Mouse (Mus musculus) kidney, postnatal 0 days (tissue): ENCODE results near the gene Psmc5. TPM values are rescaled to one million over a fixed set of nuclear protein-coding genes. Genes with fewer than 3 reads are reported as not detected.

Experiments used
- ATAC-seq: fragments of 200-750 bp; cut with Nextera tagmentation; replicated peaks from 2 replicates; pipeline ENCODE4 v1.8.0; 2017; ENCODE audit warnings: low read depth, moderate number of reproducible peaks, moderate TSS enrichment, moderate library complexity; ENCODE audit not compliant: low FRiP score
- DNase-seq: peaks from one replicate; pipeline ENCODE4 v3.0.0-alpha.2; 2016; ENCODE audit warnings: low spot score
- H3K27ac ChIP-seq: fragments of 300-500 bp; sonication (generic); 2 replicates; pipeline ENCODE4 v1.5.1; 2014; ENCODE audit warnings: mild to moderate bottlenecking
- H3K27me3 ChIP-seq: fragments of 300-500 bp; sonication (generic); 2 replicates; pipeline ENCODE4 v1.6.1; 2014; ENCODE audit warnings: low read length, mixed read lengths; ENCODE audit not compliant: insufficient read depth
- H3K36me3 ChIP-seq: fragments of 300-500 bp; sonication (generic); 2 replicates; pipeline ENCODE4 v1.6.1; 2014; ENCODE audit warnings: low read length, mixed read lengths; ENCODE audit not compliant: insufficient read depth
- H3K4me1 ChIP-seq: fragments of 300-500 bp; sonication (generic); replicated peaks from 2 replicates; pipeline ENCODE4 v1.6.1; 2014; ENCODE audit warnings: antibody characterized with exemption, low read length, mixed read lengths; ENCODE audit not compliant: insufficient read depth
- H3K4me2 ChIP-seq: fragments of 300-500 bp; sonication (generic); 2 replicates; pipeline ENCODE4 v1.6.1; 2014; ENCODE audit warnings: mild to moderate bottlenecking, low read length, moderate library complexity, mixed read lengths
- H3K4me3 ChIP-seq: fragments of 300-500 bp; sonication (generic); replicated peaks from 2 replicates; pipeline ENCODE4 v1.5.1; 2014; ENCODE audit warnings: low read depth, low read length
- H3K9ac ChIP-seq: fragments of 300-500 bp; sonication (generic); 2 replicates; pipeline ENCODE4 v1.6.1; 2014; ENCODE audit warnings: low read depth, low read length
- H3K9me3 ChIP-seq: fragments of 300-500 bp; sonication (generic); replicated peaks from 2 replicates; pipeline ENCODE4 v1.6.1; 2016; ENCODE audit warnings: low read length, inconsistent platforms, mixed read lengths
- CTCF ChIP-seq: IDR thresholded peaks from 2 replicates; pipeline ENCODE4 v1.5.1; 2016; ENCODE audit warnings: antibody characterized with exemption, low read depth, mild to moderate bottlenecking, moderate library complexity
- WGBS: fragments of 180-500 bp; shearing (Covaris S2); extraction: QIAGEN DNeasy Blood & Tissue Kit; methylation state at CpG from one replicate; pipeline ENCODE4 v1.1.7; 2014; 5-methylcytosine and 5-hydroxymethylcytosine counted together
- polyA plus RNA-seq: library from polyadenylated mRNA; unstranded; fragments of >200 nt; fragmentation: Nextera tagmentation; extraction: Ambion mirVana; gene quantifications from 2 replicates; pipeline ENCODE4 v1.2.1, GENCODE M21; 2015

Psmc5 gene
- polyA plus RNA-seq, 1 experiment from 2014 or later: 223 TPM

DNA sequence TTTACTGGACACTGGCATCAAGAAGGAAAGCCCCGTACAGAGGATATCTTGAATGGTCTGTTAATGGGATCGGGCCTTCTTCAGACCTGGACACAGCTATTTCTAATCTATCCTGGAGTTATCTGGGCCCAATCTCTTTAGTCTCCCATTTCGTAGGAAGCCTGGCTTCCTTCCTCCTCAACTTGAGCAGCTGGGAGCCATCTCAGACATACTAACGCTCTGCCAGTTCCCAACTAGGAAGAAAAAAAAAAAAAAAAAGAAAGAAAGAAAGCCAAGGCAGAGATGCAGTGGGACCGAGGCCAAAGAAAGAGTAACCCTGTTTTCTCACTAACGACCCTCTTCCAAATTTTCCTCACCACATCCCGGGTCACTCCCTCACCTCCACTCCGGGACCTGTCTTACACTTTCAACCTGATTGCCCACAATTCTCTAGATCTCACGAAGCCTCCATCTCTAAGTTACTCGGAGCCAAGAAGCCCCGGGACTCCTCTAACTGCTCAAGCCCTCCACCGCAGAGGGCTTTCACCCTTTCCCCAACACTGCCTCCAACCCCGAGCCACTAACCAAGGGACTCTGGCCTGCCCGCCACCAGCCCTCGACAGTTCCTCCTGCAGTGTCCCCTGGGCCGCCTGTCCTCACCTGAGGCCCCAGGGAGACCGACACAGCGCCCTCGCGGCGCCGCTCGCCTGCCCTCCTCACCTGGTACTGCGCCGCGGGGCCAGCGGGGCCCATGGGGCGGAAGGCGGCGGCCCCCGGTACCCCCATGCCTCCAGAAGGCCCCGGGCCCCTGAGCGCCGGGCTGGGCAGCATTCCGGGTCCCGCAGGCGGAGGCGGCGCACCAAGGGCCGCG, 16.1 kb downstream of the Psmc5 start:
- no peaks in the 10 kb centered on the region for H3K27me3 ChIP-seq
- peaks cover 37% of the 10 kb centered on the region for H3K4me1 ChIP-seq
- H3K27ac ChIP-seq: peak overlapping the region; percentile 99
- peak overlapping the region; percentile 99 for H3K9ac ChIP-seq
- peak overlapping the region; percentile 74 for H3K4me2 ChIP-seq
- peaks cover 6% of the 10 kb centered on the region; the same call in 1 of the 2 replicates for H3K36me3 ChIP-seq
- TF ChIP-seq CTCF: no peak
- H3K9me3 ChIP-seq: no peaks in the 10 kb centered on the region
- whole genome bisulfite sequencing: under 1% methylated on average over 40 of the region's 41 CpGs
- peak overlapping the region; percentile 99 for H3K4me3 ChIP-seq
- peak; percentile 73 for DNase-seq
- ATAC-seq: peak; percentile 19

- Histone ChIP-seq H3K27me3 (no peaks in the 10 kb centered on the region), H3K4me1 (peaks cover 37% of the 10 kb centered on the region), H3K9ac (peak within 1 kb of the TSS; percentile 99), H3K27ac (peak within 1 kb of the TSS; percentile 99), H3K4me2 (peak within 1 kb of the TSS; percentile 74), H3K9me3 (no peaks in the 10 kb centered on the region), H3K4me3 (peak within 1 kb of the TSS; percentile 99), H3K36me3 (no peaks in the 10 kb centered on the region)
- 0% methylated on average over 62 of the region's 72 CpGs for WGBS
- ATAC-seq: peak; percentile 94
- peak; percentile 100 for DNase-seq
- TF ChIP-seq CTCF: no peak; the same call in 1 of the 2 replicates
Observed at GRCm38 (mm10) chr11:106272644-106273310, 16.8 kb downstream of the Psmc5 start, which contains the start of gene Smarcd2. TSS of gene Smarcd2 (minus strand) at chr11:106272972.

DNA sequence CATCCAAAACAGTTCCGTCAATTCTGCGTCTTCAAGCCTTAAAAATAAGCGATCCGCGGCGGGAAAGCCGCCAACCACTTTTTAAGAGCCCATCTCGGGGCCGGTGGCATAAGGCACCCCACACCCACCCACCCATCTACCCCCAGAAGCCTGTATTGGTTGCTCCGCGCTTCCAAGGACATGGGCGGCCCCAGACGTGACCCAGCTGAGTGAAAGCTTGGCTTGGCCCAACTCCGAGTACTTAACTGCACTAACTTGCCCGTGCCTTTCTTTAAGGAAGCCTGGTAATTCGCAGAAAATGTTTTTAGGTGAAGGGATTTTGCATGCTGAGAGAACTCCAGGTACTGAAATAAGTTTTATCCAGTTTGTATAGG, 17.3 kb downstream of the Psmc5 start:
- DNase-seq: peak; percentile 41
- WGBS: 8% methylated on average over 16 of the region's 16 CpGs
- Histone ChIP-seq H3K4me1 (peaks cover 32% of the 10 kb centered on the region), H3K36me3 (no peaks in the 10 kb centered on the region), H3K4me3 (peak overlapping the region; percentile 99), H3K27me3 (no peaks in the 10 kb centered on the region), H3K9me3 (no peaks in the 10 kb centered on the region), H3K27ac (peak overlapping the region; percentile 99), H3K9ac (peak overlapping the region; percentile 63), H3K4me2 (peak overlapping the region; percentile 66)
- TF ChIP-seq CTCF: no peak
- ATAC-seq: 0 out of 2 replicates have a peak, but pooled peaks have one; percentile 8

- no peaks in the 10 kb centered on the region for H3K9me3 ChIP-seq
- 90% methylated on average over 6 of the region's 6 CpGs for WGBS
- no peak for DNase-seq
- H3K27ac ChIP-seq: peak overlapping the region; percentile 99; the same call in 1 of the 2 replicates
- no peaks in the 10 kb centered on the region for H3K27me3 ChIP-seq
- peak overlapping the region; percentile 66; the same call in 1 of the 2 replicates for H3K4me2 ChIP-seq
- ATAC-seq: no peak
- TF ChIP-seq CTCF: no peak
- H3K9ac ChIP-seq: no peak overlapping the region
- no peaks in the 10 kb centered on the region for H3K36me3 ChIP-seq
- no peak overlapping the region; the same call in 1 of the 2 replicates for H3K4me3 ChIP-seq
- peaks cover 28% of the 10 kb centered on the region; the same call in 1 of the 2 replicates for H3K4me1 ChIP-seq
Observed at GRCm38 (mm10) chr11:106273811-106274210, 17.9 kb downstream of the Psmc5 start.

GRCm38 (mm10) chr11:106274374-106274773, 18.4 kb downstream of the Psmc5 start:
- Histone ChIP-seq H3K36me3 (no peaks in the 10 kb centered on the region), H3K9ac (no peak overlapping the region), H3K9me3 (no peaks in the 10 kb centered on the region), H3K4me1 (peaks cover 22% of the 10 kb centered on the region; the same call in 1 of the 2 replicates), H3K27me3 (no peaks in the 10 kb centered on the region), H3K27ac (peak overlapping the region; percentile 66), H3K4me2 (no peak overlapping the region), H3K4me3 (no peak overlapping the region)
- 55% methylated on average over 1 of the region's 1 CpGs for WGBS
- TF ChIP-seq CTCF: no peak
- DNase-seq: no peak
- no peak for ATAC-seq

DNA sequence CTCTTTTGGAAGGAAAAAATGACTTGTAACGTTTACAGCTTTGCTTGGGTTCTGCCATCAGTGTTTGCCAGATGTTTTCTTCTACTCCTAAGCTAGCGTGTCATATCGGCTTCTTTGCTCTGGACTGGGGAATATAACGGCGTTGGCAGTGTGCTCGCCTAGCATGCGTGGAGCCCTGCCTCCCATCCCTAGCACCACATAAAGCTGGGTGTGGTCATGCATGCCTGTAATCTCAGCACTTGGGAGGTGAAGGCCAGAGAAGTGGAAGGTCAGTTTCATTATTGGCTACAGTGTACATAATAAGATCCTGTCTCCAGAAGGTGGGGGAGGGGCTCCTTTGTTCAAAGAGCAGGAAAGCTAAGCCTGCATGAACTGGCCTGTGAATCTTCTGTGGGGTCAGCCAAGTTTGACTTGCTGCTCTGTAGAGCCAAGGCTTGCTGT, 19.0 kb downstream of the Psmc5 start:
- DNase-seq: peak; percentile 88
- Histone ChIP-seq H3K9me3 (no peaks in the 10 kb centered on the region), H3K4me1 (peaks cover 20% of the 10 kb centered on the region; the same call in 1 of the 2 replicates), H3K27me3 (no peaks in the 10 kb centered on the region), H3K36me3 (no peaks in the 10 kb centered on the region), H3K4me2 (no peak overlapping the region), H3K27ac (peak overlapping the region; percentile 66), H3K4me3 (no peak overlapping the region), H3K9ac (no peak overlapping the region)
- TF ChIP-seq CTCF: no peak
- 38% methylated on average over 7 of the region's 7 CpGs for WGBS
- ATAC-seq: 0 out of 2 replicates have a peak, but pooled peaks have one; percentile 0
